Mouse (Mus musculus) hindbrain, postnatal 0 days (tissue): ENCODE results near the gene Cox7b. TPM values are rescaled to one million over a fixed set of nuclear protein-coding genes. Genes with fewer than 3 reads are reported as not detected.

Source experiments
- ATAC-seq: fragments of 200-750 bp; cut with Nextera tagmentation; 2 replicates; pipeline ENCODE4 v1.8.0; 2017; ENCODE audit warnings: mild to moderate bottlenecking, moderate TSS enrichment, moderate library complexity
- DNase-seq: peaks from one replicate; pipeline ENCODE4 v3.0.0-alpha.2; 2015; ENCODE audit warnings: low spot score
- H3K27ac ChIP-seq: fragments of 300-500 bp; sonication (generic); 2 replicates; pipeline ENCODE4 v1.5.1; 2014; ENCODE audit warnings: mild to moderate bottlenecking
- H3K27me3 ChIP-seq: fragments of 300-500 bp; sonication (generic); 2 replicates; pipeline ENCODE4 v1.6.1; 2014; ENCODE audit warnings: low read length, mixed read lengths; ENCODE audit not compliant: insufficient read depth
- H3K36me3 ChIP-seq: fragments of 300-500 bp; sonication (generic); 2 replicates; pipeline ENCODE4 v1.6.1; 2014; ENCODE audit warnings: low read length, mixed read lengths; ENCODE audit not compliant: insufficient read depth
- H3K4me1 ChIP-seq: fragments of 300-500 bp; sonication (generic); 2 replicates; pipeline ENCODE4 v1.6.1; 2014; ENCODE audit warnings: antibody characterized with exemption, low read length, mixed read lengths; ENCODE audit not compliant: insufficient read depth
- H3K4me2 ChIP-seq: fragments of 300-500 bp; sonication (generic); 2 replicates; pipeline ENCODE4 v1.6.1; 2014; ENCODE audit warnings: low read depth, mild to moderate bottlenecking, low read length, moderate library complexity, mixed read lengths
- H3K4me3 ChIP-seq: fragments of 300-500 bp; sonication (generic); 2 replicates; pipeline ENCODE4 v1.5.1; 2014; ENCODE audit warnings: low read length
- H3K9ac ChIP-seq: fragments of 300-500 bp; sonication (generic); replicated peaks from 2 replicates; pipeline ENCODE4 v1.6.1; 2014; ENCODE audit warnings: mild to moderate bottlenecking, low read length, moderate library complexity, mixed read lengths
- H3K9me3 ChIP-seq: fragments of 300-500 bp; sonication (generic); 2 replicates; pipeline ENCODE4 v1.6.1; 2016; ENCODE audit warnings: low read length, mixed read lengths
- CTCF ChIP-seq: IDR thresholded peaks from 2 replicates; pipeline ENCODE4 v1.5.1; 2016; ENCODE audit warnings: antibody characterized with exemption, control low read depth, low read depth
- WGBS: fragments of 180-500 bp; shearing (Covaris S2); extraction: QIAGEN DNeasy Blood & Tissue Kit; methylation state at CpG from one replicate; pipeline ENCODE4 v1.1.7; 2014; 5-methylcytosine and 5-hydroxymethylcytosine counted together
- polyA plus RNA-seq: library from polyadenylated mRNA; unstranded; fragments of >200 nt; fragmentation: Nextera tagmentation; extraction: Ambion mirVana; gene quantifications from 2 replicates; pipeline ENCODE4 v1.2.1, GENCODE M21; 2015
- total RNA-seq: library from RNA; depleted of rRNA; stranded (reverse); fragments of >200 nt; gene quantifications from 2 replicates; pipeline ENCODE4 v1.2.3, GENCODE M21; 2014; rRNA removed

Cox7b gene
- total and polyA plus RNA-seq, 2 experiments from 2014 or later = 280 to 512 TPM

- H3K4me3 ChIP-seq = no peak overlapping the region
- H3K27me3 ChIP-seq = no peaks in the 10 kb centered on the region
- no peak overlapping the region for H3K27ac ChIP-seq
- H3K9ac ChIP-seq = no peak overlapping the region
- no peaks in the 10 kb centered on the region for H3K36me3 ChIP-seq
- no peak for DNase-seq
- H3K4me1 ChIP-seq = no peaks in the 10 kb centered on the region
- no peak for ATAC-seq
- WGBS = 80% methylated on average over 3 of the region's 3 CpGs
- no peak overlapping the region for H3K4me2 ChIP-seq
- no peak for TF ChIP-seq CTCF
- H3K9me3 ChIP-seq = no peaks in the 10 kb centered on the region
Observed at GRCm38 (mm10) chrX:106037185-106037752, 21.8 kb downstream of the Cox7b start.

DNA sequence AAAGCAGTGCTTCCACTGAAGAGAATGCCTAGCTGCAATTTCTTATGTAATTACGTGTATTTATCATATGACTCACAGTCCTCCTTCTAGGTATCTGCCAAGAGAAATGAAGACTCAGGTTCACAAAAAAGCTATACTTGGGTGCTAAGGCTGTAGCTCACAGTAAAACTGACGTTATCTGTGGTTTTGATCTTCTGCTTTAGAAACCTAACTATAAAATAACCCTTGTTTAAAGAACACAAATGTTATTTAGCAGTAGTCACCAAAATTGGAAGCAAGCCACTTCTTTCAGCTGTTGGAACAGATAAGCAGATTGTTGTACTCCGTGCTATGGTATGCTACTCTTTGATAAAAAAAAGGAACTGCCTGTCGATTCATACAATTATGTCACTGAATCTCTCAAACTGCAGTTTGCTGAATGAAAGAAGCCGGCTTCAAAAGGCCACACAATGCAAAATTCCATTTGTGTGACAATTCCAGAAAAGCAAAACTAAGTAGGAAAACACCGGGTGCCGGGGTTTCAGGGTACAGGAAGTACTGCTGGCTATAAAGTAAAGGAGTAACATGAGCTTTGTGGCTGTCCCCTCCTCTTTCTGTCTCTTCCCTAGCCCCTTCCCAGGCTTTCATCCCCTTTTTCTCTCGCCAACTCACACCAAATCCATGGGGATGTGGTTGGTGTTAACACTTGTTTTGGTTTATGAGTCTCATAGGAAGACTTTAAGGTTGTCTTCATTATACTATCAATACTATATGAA lies 28.5 kb downstream of the Cox7b start:
- Histone ChIP-seq H3K9ac (no peak overlapping the region), H3K4me1 (no peaks in the 10 kb centered on the region), H3K27ac (no peak overlapping the region), H3K4me3 (no peak overlapping the region), H3K36me3 (no peaks in the 10 kb centered on the region), H3K4me2 (no peak overlapping the region), H3K27me3 (no peaks in the 10 kb centered on the region), H3K9me3 (no peaks in the 10 kb centered on the region)
- no peak for ATAC-seq
- no peak for TF ChIP-seq CTCF
- DNase-seq = no peak
- WGBS = 61% methylated on average over 8 of the region's 8 CpGs

- 65% methylated on average over 2 of the region's 2 CpGs for WGBS
- no peak for ATAC-seq
- H3K4me3 ChIP-seq = no peak overlapping the region
- H3K4me1 ChIP-seq = no peaks in the 10 kb centered on the region
- no peak for DNase-seq
- no peaks in the 10 kb centered on the region for H3K9me3 ChIP-seq
- H3K4me2 ChIP-seq = no peak overlapping the region
- no peaks in the 10 kb centered on the region for H3K36me3 ChIP-seq
- no peaks in the 10 kb centered on the region for H3K27me3 ChIP-seq
- no peak for TF ChIP-seq CTCF
- no peak overlapping the region for H3K9ac ChIP-seq
- H3K27ac ChIP-seq = no peak overlapping the region
Observed at GRCm38 (mm10) chrX:106045455-106045854, 30.0 kb downstream of the Cox7b start.

DNA sequence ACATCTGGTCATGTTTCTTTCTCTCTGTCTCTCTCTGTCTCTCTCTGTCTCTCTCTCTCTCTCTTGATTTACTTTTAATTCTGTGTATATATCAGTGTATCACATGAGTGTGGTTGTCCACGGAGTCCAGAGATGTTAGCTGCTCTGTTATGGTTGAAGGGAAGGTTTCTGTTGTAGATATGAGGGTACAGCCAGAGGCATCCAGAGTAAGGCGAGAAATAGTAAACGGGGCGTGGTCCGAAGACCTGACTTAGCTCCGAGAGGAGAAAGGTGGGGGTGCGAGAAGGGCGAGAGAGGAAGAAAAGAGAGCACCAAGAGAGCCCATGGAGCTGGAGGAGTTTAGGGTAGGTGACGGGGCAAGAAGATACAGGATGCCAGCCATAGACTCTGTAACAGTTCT lies 30.4 kb downstream of the Cox7b start:
- ATAC-seq = no peak
- Histone ChIP-seq H3K4me3 (no peak overlapping the region), H3K4me2 (no peak overlapping the region), H3K9me3 (no peaks in the 10 kb centered on the region), H3K36me3 (no peaks in the 10 kb centered on the region), H3K27ac (no peak overlapping the region), H3K9ac (no peak overlapping the region), H3K4me1 (no peaks in the 10 kb centered on the region), H3K27me3 (no peaks in the 10 kb centered on the region)
- WGBS = 79% methylated on average over 9 of the region's 9 CpGs
- DNase-seq = no peak
- no peak for TF ChIP-seq CTCF

GRCm38 (mm10) chrX:106048191-106048590 lies 32.7 kb downstream of the Cox7b start:
- Histone ChIP-seq H3K4me1 (no peaks in the 10 kb centered on the region), H3K27ac (no peak overlapping the region), H3K9ac (no peak overlapping the region), H3K9me3 (no peaks in the 10 kb centered on the region), H3K36me3 (no peaks in the 10 kb centered on the region), H3K4me3 (no peak overlapping the region), H3K4me2 (no peak overlapping the region), H3K27me3 (no peaks in the 10 kb centered on the region)
- no peak for DNase-seq
- no peak for ATAC-seq
- no peak for TF ChIP-seq CTCF
- WGBS = 75% methylated on average over 1 of the region's 1 CpGs

Other genes with a start within 250 kb of the Cox7b start
- 221 and 295 TPM in 2 replicates for gene Atrx, start 86.3 kb upstream of the Cox7b start, total RNA-seq
- gene Atrx, start 86.3 kb upstream of the Cox7b start, polyA plus RNA-seq = 205 and 209 TPM in 2 replicates
- gene Magt1, start 3.8 kb upstream of the Cox7b start, total RNA-seq = 18.2 and 22.2 TPM in 2 replicates
- 14.5 and 18.2 TPM in 2 replicates for gene Magt1, start 3.8 kb upstream of the Cox7b start, polyA plus RNA-seq
- gene Atp7a, start 11.6 kb downstream of the Cox7b start, total RNA-seq = 8.6 and 9.9 TPM in 2 replicates
- gene Atp7a, start 11.6 kb downstream of the Cox7b start, polyA plus RNA-seq = 7.0 and 7.5 TPM in 2 replicates
- gene Tlr13, start 127.5 kb downstream of the Cox7b start, total RNA-seq = 0.22 and 0.78 TPM in 2 replicates
- gene Tlr13, start 127.5 kb downstream of the Cox7b start, polyA plus RNA-seq = 0.38 and 0.50 TPM in 2 replicates
- gene Pgk1, start 171.4 kb downstream of the Cox7b start, total RNA-seq = 246 and 254 TPM in 2 replicates
- 302 and 312 TPM in 2 replicates for gene Pgk1, start 171.4 kb downstream of the Cox7b start, polyA plus RNA-seq
- gene Taf9b, start 205.5 kb downstream of the Cox7b start, total RNA-seq = 16.3 and 20.9 TPM in 2 replicates
- 24.1 and 24.4 TPM in 2 replicates for gene Taf9b, start 205.5 kb downstream of the Cox7b start, polyA plus RNA-seq
- not detected in 2 replicates for gene Fnd3c2, start 239.7 kb downstream of the Cox7b start, total RNA-seq
- gene Fnd3c2, start 239.7 kb downstream of the Cox7b start, polyA plus RNA-seq = not detected in 2 replicates